Mouse (Mus musculus): ENCODE data around the gene Acer3. TPM values are rescaled to one million over a fixed set of nuclear protein-coding genes. Genes with fewer than 3 reads are reported as not detected.

The Acer3 gene
- polyA plus RNA-seq, 1 experiment, result 6.7 TPM

- no peaks in the 10 kb centered on the region for H3K27me3 ChIP-seq (ENCODE audit: control insufficient read depth, insufficient read depth, low read length)
- DNase-seq, result no peak
- TF ChIP-seq CTCF (IDR thresholded peaks at IDR 0.05; ENCODE audit: borderline replicate concordance, control insufficient read depth, extremely low read depth, insufficient read depth, low read length, poor library complexity), result no peak
- TF ChIP-seq POLR2A (IDR thresholded peaks at IDR 0.05; ENCODE audit: control insufficient read depth, extremely low read depth, insufficient read depth, low read length, poor library complexity), result no peak
- H3K4me3 ChIP-seq (ENCODE audit: control insufficient read depth, insufficient read depth, low read length), result no peak overlapping the region
- 55% methylated on average over 6 of the region's 6 CpGs for WGBS
- no peaks in the 10 kb centered on the region for H3K36me3 ChIP-seq (ENCODE audit: control insufficient read depth, insufficient read depth, low read length)
- no peak overlapping the region for H3K27ac ChIP-seq (ENCODE audit: control insufficient read depth, insufficient read depth, low read length)
- H3K4me1 ChIP-seq (replicated peaks; ENCODE audit: control insufficient read depth, insufficient read depth, low read length), result peaks cover 11% of the 10 kb centered on the region
Observed at GRCm38 (mm10) chr7:98185326-98185725, 135.7 kb downstream of the Acer3 start.

- WGBS, result 96% methylated on average over 5 of the region's 5 CpGs
- Histone ChIP-seq H3K4me1 (replicated peaks; ENCODE audit: control insufficient read depth, insufficient read depth, low read length) (peaks cover 37% of the 10 kb centered on the region), H3K36me3 (ENCODE audit: control insufficient read depth, insufficient read depth, low read length) (no peaks in the 10 kb centered on the region), H3K27ac (ENCODE audit: control insufficient read depth, insufficient read depth, low read length) (no peak overlapping the region), H3K27me3 (ENCODE audit: control insufficient read depth, insufficient read depth, low read length) (no peaks in the 10 kb centered on the region), H3K4me3 (ENCODE audit: control insufficient read depth, insufficient read depth, low read length) (peak overlapping the region; percentile 92)
- no peak for TF ChIP-seq CTCF (IDR thresholded peaks at IDR 0.05; ENCODE audit: borderline replicate concordance, control insufficient read depth, extremely low read depth, insufficient read depth, low read length, poor library complexity)
- no peak for TF ChIP-seq POLR2A (IDR thresholded peaks at IDR 0.05; ENCODE audit: control insufficient read depth, extremely low read depth, insufficient read depth, low read length, poor library complexity)
- DNase-seq, result no peak
Observed at GRCm38 (mm10) chr7:98178560-98179231, 142.3 kb downstream of the Acer3 start.

GRCm38 (mm10) chr7:98177929-98178559 lies 143.0 kb downstream of the Acer3 start, which contains the start of gene Capn5:
TSS of gene Capn5 (minus strand) at chr7:98178274.
- Histone ChIP-seq H3K4me3 (ENCODE audit: control insufficient read depth, insufficient read depth, low read length) (peak within 1 kb of the TSS; percentile 92), H3K36me3 (ENCODE audit: control insufficient read depth, insufficient read depth, low read length) (no peaks in the 10 kb centered on the region), H3K27me3 (ENCODE audit: control insufficient read depth, insufficient read depth, low read length) (no peaks in the 10 kb centered on the region), H3K27ac (ENCODE audit: control insufficient read depth, insufficient read depth, low read length) (no peak within 1 kb of the TSS), H3K4me1 (replicated peaks; ENCODE audit: control insufficient read depth, insufficient read depth, low read length) (peaks cover 40% of the 10 kb centered on the region)
- DNase-seq, result peak; percentile 73
- WGBS, result 1% methylated on average over 36 of the region's 44 CpGs
- TF ChIP-seq POLR2A (IDR thresholded peaks at IDR 0.05; ENCODE audit: control insufficient read depth, extremely low read depth, insufficient read depth, low read length, poor library complexity) (no peak), CTCF (IDR thresholded peaks at IDR 0.05; ENCODE audit: borderline replicate concordance, control insufficient read depth, extremely low read depth, insufficient read depth, low read length, poor library complexity) (peak; percentile 87)

- H3K36me3 ChIP-seq (ENCODE audit: control insufficient read depth, insufficient read depth, low read length), result no peaks in the 10 kb centered on the region
- TF ChIP-seq POLR2A (IDR thresholded peaks at IDR 0.05; ENCODE audit: control insufficient read depth, extremely low read depth, insufficient read depth, low read length, poor library complexity) (no peak), CTCF (IDR thresholded peaks at IDR 0.05; ENCODE audit: borderline replicate concordance, control insufficient read depth, extremely low read depth, insufficient read depth, low read length, poor library complexity) (no peak)
- H3K27ac ChIP-seq (ENCODE audit: control insufficient read depth, insufficient read depth, low read length), result no peak overlapping the region
- no peaks in the 10 kb centered on the region for H3K27me3 ChIP-seq (ENCODE audit: control insufficient read depth, insufficient read depth, low read length)
- WGBS, result 2% methylated on average over 9 of the region's 9 CpGs
- H3K4me1 ChIP-seq (replicated peaks; ENCODE audit: control insufficient read depth, insufficient read depth, low read length), result peaks cover 40% of the 10 kb centered on the region
- DNase-seq, result no peak
- H3K4me3 ChIP-seq (ENCODE audit: control insufficient read depth, insufficient read depth, low read length), result peak overlapping the region; percentile 92
Observed at GRCm38 (mm10) chr7:98177566-98177928, 143.5 kb downstream of the Acer3 start.

GRCm38 (mm10) chr7:98177071-98177485 lies 143.9 kb downstream of the Acer3 start:
- Histone ChIP-seq H3K27me3 (ENCODE audit: control insufficient read depth, insufficient read depth, low read length) (no peaks in the 10 kb centered on the region), H3K27ac (ENCODE audit: control insufficient read depth, insufficient read depth, low read length) (peak overlapping the region; percentile 65; the same call in 1 of the 2 replicates), H3K4me1 (replicated peaks; ENCODE audit: control insufficient read depth, insufficient read depth, low read length) (peaks cover 40% of the 10 kb centered on the region), H3K36me3 (ENCODE audit: control insufficient read depth, insufficient read depth, low read length) (no peaks in the 10 kb centered on the region), H3K4me3 (ENCODE audit: control insufficient read depth, insufficient read depth, low read length) (peak overlapping the region; percentile 10; the same call in 1 of the 2 replicates)
- DNase-seq, result no peak
- no peak for TF ChIP-seq POLR2A (IDR thresholded peaks at IDR 0.05; ENCODE audit: control insufficient read depth, extremely low read depth, insufficient read depth, low read length, poor library complexity)
- TF ChIP-seq CTCF (IDR thresholded peaks at IDR 0.05; ENCODE audit: borderline replicate concordance, control insufficient read depth, extremely low read depth, insufficient read depth, low read length, poor library complexity), result no peak
- WGBS, result 15% methylated on average over 2 of the region's 2 CpGs

GRCm38 (mm10) chr7:98176322-98177070 lies 144.5 kb downstream of the Acer3 start:
- TF ChIP-seq CTCF (IDR thresholded peaks at IDR 0.05; ENCODE audit: borderline replicate concordance, control insufficient read depth, extremely low read depth, insufficient read depth, low read length, poor library complexity) (no peak), POLR2A (IDR thresholded peaks at IDR 0.05; ENCODE audit: control insufficient read depth, extremely low read depth, insufficient read depth, low read length, poor library complexity) (no peak)
- no peaks in the 10 kb centered on the region for H3K27me3 ChIP-seq (ENCODE audit: control insufficient read depth, insufficient read depth, low read length)
- peak overlapping the region; percentile 65 for H3K27ac ChIP-seq (ENCODE audit: control insufficient read depth, insufficient read depth, low read length)
- 24% methylated on average over 8 of the region's 8 CpGs for WGBS
- peaks cover 42% of the 10 kb centered on the region for H3K4me1 ChIP-seq (replicated peaks; ENCODE audit: control insufficient read depth, insufficient read depth, low read length)
- peak; percentile 48 for DNase-seq
- peak overlapping the region; percentile 10; the same call in 1 of the 2 replicates for H3K4me3 ChIP-seq (ENCODE audit: control insufficient read depth, insufficient read depth, low read length)
- H3K36me3 ChIP-seq (ENCODE audit: control insufficient read depth, insufficient read depth, low read length), result no peaks in the 10 kb centered on the region

Measured in thymus, adult 2 months (tissue).